Mouse (Mus musculus) heart, postnatal 10 days (tissue): ENCODE measurements around the gene Mc3r. TPM values are rescaled to one million over a fixed set of nuclear protein-coding genes. Genes with fewer than 3 reads are reported as not detected.

Experiments used
- DNase-seq, 2 experiments: peaks; one replicate each; pipeline ENCODE4 v3.0.0; 2021
- intact Hi-C: fragments of 180-260 bp; cut with DNase I; formaldehyde crosslinking; loops from one replicate; pipeline ENCODE4 v1.15.1; 2025
- total RNA-seq, 2 experiments: library from RNA; stranded (reverse); gene quantifications; 2 replicates each; pipeline ENCODE4 v1.2.3; 2021

Gene Mc3r
- not detected for total RNA-seq

DNA sequence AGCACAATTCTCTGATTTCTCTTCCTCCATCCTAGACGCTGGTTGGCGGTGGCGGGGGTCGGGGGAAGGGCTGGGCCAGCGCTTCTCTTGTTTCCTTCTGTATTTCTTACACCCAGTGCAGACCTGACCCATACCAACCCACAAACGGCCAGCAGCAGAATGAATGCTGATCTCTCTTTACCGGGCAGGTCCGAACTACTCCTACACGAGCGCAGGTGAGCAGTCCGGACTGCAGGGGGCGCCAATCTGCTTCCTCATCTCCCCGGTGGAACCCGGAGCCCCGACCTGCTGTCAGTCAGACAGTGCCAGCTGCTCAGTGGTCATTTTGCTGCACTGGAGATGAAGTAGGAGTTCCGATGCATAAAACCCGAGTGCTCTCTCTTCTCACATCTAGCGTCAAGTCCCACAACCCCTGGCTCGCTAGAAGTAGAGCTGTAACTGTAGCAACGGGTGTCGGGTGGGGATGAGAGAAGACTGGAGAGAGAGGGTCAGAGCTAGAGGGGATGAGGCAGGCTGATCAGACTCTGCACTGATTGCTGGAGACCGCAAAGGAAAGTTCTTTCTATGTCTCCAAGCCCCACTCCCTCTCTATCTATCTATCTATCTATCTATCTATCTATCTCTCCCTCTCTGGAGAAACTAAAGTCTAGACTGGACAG lies at the start of gene Mc3r:
TSS of gene Mc3r (plus strand) at position 387 of the 659 bp plus-strand sequence.
- intact Hi-C loops = loop anchor here (2.0 kb wide), 1 partner anchor 81 kb away; no protein-coding TSS in a partner anchor
- peak; percentile 15 for DNase-seq

DNA sequence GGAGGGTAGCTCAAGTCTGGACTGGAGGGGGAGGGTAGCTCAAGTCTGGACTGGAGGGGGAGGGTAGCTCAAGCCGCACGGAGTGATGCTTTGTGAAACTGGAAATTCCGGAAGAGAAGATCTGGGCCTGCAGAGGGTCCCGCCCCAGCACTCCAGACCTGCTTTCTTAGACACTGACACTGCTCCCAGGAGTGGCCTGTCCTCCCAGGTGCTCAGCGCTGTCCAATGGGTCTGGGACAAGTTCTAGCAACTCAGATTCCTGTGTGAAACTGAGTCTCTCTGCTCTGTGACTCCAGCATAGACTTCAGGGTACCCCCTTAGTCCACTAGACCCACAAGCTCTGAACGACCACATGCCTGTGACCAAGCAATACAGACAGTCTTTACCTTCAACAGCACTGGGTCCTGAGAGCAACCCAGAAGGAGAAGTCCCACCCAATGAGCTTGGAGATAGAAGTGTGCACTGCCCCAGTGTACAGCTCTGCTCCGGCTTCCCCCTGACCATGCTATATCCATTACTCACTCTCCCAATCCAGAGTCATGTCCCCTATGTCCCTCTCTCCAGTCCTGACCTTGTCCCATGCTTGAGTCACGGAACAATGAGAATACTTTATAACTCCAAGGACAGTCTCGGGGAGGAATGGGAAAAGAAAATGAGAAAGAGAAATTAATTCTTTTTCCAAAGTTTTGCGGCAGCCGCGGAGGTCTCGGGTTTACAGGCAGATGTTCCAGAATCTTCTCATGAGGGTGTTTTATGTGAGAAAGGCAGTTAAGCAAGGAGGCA lies 46.1 kb upstream of the Mc3r start:
- intact Hi-C loops = no loop called here
- DNase-seq = no peak

DNA sequence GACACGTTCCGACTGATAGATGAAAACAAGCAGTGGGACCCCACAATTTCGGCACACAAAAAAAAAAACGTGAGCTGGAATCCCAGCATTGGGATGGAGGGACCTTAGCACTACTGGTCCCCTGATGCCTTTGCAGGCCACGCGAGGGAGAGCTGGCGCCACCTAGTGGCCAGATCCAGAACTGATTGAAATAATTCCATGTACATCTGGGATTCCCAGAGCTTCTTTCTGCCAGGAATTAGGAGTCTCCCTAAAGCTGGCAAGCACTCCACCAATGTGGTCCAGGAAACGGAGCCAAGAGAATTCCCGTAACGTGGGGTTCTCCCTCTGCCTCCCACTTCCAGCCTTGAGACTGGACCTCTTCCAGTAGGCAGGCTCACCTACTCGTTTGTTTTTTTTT lies 41.3 kb upstream of the Mc3r start:
- peak; percentile 79 to 90 for DNase-seq
- intact Hi-C loops = loop anchor here (2.0 kb wide), 2 partner anchors 712 to 1294 kb away; no protein-coding TSS in a partner anchor

DNA sequence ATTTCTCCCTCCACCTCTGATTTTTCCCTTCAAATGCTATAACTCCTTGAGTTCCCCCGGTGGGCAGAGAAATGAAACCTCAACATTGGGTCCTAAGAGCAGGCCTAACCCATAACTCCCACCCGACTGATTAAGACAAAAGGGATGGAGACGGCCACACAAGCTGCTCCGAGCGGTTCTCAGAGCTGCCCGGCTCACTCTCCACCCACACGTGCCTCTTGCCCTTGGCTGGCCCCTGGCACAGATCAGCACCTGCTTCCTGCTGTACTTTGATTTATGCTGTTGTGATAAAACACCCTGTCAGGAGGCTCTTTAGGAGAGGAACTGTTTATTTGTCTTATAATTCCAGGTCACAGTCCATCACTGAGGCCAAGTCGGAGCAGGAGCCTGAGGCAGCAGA lies 34.8 kb upstream of the Mc3r start:
- DNase-seq = no peak
- intact Hi-C loops = loop anchor here (10.0 kb wide), 1 partner anchor 1689 kb away; no protein-coding TSS in a partner anchor

DNA sequence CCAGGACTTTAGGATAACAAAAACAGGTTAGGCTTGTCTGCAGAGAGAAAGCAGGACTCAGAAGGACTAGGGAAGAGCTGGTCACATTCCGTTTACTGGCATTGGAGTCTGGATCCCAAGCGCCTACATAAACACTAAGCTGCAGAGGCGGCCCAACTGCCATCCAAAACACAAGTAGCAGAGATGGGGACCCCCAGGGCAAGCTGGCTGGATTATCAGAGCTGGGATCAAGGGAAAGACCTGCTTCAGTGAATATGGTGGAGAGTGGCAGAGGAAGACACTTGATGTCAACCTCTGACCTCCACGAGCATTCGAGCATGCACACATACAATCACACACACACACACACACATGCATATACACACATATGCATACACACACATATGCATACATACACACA lies 34.0 kb upstream of the Mc3r start:
- DNase-seq = no peak
- intact Hi-C loops = loop anchor here (2.0 to 10.0 kb wide), 2 partner anchors 1302 to 1690 kb away; no protein-coding TSS in a partner anchor

DNA sequence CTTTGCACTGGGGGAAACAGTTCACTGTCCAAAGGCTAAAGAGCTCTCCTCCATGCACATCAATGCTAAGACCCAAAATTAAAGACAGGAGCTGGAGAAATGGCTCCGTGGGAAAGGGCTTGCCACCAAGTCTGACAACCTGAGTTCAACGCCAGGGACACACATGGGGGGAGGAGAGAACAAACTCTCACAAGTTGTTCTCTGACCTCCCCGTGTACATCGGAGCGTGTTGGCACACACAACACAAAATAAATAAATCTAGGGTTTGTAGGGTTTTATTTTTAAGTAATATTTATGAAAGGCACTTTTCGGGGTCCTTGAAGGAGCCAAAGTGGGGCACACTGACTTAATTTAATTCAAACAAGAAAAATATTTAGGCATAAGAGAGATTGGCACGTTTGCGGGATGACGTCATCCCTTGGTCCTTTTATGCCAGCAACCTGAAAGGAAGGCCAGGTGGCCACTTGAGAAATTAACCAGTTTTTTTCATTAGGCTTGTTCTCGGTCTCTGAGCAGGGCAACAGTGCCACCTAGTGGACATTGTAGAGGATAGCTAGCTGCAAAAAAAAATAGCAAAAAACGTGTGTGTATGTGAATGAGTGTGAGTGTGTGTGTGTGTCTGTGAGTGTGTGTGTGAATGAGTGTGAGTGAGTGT lies 32.7 kb upstream of the Mc3r start:
- intact Hi-C loops = loop anchor here (2.0 to 10.0 kb wide), 3 partner anchors 1303 to 1691 kb away; no protein-coding TSS in a partner anchor
- peak; percentile 30 to 65 for DNase-seq

DNA sequence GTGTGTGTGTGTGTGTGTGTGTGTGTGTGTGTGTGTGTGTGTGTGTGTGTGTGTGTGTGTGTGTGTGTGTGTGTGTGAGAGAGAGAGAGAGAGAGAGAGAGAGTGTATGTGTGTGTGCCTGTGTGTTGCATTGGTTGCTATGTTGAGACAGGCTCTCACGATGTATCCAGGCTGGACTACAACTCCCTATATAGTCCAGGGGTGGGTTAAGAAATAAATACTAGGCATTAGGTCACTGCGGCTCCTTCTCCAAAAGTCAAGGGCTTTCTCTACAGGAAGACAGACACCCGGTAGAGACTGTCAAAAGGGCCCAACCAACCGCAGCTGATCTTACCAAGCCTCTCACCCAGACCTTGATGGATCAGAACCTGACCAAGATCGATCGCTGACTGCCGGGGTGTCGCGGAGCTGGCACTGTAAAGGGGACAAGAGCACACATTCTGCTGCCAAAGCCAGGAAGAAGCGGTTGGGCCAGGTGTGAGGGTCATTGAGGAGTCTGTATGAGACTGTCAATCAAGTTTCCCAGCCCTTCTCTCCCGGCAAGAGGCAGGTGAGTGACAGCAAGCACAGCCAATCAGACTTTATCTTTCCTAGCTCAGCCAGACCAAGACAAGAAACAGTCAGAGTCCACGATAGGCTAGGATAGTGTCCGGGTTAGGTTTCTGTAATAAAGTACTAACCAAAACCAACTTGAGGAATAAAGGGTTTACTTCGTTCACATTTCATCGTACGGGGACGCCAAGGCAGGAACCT lies 32.0 kb upstream of the Mc3r start:
- no peak for DNase-seq
- intact Hi-C loops = loop anchor here (2.0 to 10.0 kb wide), 2 partner anchors 1340 to 1692 kb away; no protein-coding TSS in a partner anchor

DNA sequence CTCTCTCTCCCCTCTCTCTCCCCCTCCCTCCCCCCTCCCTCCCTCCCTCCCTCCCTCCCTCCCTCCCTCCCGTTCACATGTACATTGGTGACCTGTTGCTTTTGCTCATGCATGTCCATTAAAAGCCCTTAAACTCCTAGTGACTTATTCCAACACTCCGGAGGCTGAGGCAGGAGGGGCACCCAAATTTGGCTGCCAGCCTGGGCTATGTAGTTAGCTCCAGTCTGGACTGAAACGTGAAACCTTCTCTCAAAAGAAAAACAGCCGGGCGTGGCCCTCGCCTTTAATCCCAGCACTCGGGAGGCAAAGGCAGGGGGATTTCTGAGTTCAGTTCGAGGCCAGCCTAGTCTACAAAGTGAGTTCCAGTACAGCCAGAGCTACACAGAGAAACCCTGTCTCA lies 30.4 kb upstream of the Mc3r start:
- intact Hi-C loops = loop anchor here (2.0 to 10.0 kb wide), 2 partner anchors 1341 to 1693 kb away; no protein-coding TSS in a partner anchor
- no peak for DNase-seq

DNA sequence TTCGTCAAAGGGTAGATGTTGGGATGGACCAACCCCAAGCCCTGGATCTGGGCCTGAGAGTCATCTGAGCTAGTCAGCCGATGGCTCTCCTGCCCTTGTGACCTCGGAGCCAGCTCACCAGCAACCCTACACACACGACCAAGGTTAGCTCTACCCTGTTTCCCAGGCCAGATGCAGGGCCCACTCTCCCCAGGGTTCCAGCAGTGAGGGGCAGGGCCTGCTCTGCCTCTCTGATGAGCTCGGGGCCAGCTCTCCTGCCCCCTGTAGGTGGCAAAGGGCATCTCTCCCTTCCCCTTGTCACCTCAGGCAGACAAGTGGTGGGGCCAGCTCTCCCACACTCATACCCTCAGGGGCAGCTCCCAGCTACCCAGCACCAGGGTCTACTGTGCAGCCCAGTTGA lies 29.1 kb upstream of the Mc3r start:
- no peak for DNase-seq
- intact Hi-C loops = loop anchor here (10.0 kb wide), 1 partner anchor 1694 kb away; no protein-coding TSS in a partner anchor

DNA sequence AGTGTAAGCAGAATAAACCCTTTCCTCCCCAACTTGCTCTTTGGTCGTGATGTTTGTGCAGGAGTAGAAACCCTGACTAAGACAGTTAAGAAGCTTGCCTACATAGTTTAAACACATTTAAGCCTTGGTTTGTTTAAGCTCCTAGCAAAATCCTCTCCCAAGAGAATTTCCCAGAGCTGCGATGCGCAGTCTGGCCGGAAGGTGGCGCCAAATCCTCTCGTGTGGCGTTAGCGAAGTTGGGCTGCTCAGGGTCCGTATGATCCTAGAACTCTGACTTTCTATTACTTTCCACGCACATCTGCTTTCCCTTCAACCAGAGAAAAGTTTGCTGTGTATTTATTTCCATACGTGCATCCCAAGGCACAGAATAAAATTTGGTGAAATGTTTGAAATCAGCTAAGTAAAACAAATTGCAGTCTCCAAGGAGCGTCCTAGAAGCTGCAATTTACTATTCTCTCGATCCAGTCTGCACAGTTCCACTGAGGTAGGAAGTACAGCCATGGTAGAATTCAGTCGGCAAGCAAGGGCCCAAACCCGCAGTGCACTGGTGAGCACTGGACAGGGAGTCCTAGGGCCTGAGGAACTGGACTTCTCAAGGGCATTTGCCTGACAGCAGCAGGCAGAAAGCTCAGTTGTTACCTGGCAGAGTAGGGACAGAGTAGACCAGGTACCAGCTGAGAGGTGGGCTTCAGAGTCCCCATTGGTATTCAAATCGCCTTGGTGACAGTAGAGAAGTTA lies 26.5 kb upstream of the Mc3r start:
- intact Hi-C loops = loop anchor here (5.0 to 10.0 kb wide), 2 partner anchors 280 to 533 kb away; no protein-coding TSS in a partner anchor
- DNase-seq = peak; percentile 60 to 83

DNA sequence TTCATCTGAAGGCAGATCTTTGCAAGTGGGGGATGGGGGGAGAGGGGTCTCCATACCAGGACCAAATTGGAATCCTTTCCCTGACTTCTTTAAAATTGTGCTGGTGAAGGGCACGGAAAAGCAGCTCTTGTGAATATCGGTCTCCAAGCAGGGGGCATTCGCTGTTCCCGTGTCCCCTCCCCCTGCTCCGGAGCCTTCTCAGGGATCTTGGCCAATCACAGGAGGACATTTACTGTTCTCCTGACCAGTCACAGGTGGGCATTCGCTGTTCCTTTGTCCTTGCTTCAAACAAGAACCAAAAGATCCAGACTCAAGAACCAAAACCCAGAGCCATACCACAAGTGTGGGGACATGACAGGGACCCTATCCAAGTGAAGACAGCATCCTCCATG lies 25.9 kb upstream of the Mc3r start:
- DNase-seq = peak in 1 of 2 experiments; percentile 12
- intact Hi-C loops = loop anchor here (5.0 to 10.0 kb wide), 2 partner anchors 280 to 532 kb away; no protein-coding TSS in a partner anchor

DNA sequence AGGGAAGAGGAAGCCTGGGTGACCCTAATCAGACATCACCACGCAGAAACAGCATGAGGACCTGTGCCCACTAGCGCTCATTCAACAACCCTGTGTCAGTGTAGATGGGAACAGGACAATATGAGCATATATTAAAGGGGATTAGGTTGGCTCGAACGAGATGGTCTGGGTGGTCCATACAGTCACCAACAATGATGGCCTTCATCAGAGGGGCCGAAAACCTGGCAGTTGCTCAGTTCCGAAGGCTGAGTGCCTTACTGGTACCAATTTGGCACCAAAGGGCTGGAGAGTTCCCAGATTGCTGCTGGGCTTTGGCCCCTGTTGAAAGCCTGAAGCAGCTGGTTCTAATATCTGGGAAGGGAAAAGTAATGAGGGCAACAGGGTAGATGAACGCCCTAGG lies 25.4 kb upstream of the Mc3r start:
- DNase-seq = no peak
- intact Hi-C loops = loop anchor here (5.0 to 10.0 kb wide), 2 partner anchors 279 to 532 kb away; no protein-coding TSS in a partner anchor

DNA sequence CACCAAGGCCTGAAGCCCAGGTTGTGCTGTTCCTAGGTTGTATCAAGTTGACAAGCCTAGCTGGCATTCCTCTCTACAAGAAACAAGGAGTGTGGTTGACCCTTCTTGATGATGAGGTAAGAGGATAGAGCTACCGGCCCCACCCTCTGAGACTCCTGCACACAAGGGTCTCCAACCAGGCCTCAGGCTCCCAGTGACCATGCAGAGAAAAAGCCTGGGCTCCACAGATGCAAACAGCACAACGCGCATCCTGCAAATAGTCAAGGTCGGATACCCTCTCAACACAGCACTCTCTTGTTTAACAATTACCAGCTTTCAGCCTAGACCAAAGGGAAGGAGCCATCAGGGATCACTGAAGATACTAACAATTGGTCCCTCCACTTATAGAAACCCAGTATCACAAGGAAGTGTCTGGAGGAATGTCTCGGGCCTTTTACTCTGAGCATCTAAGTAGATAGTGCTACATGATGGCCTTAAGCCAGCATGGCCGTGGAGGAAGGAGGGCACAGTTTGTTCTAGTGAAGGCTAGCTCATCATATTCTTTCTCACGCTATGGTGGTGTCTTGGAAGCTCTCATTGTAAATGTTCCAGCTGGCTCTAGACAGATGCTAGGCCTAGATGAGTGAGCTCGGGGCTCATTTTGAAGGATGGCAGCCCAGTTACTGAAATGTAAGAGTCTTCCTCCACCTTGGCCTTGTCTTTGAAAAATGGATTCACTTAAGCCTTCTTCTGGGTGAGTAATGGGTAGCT lies 24.7 kb upstream of the Mc3r start:
- intact Hi-C loops = loop anchor here (5.0 to 10.0 kb wide), 2 partner anchors 279 to 531 kb away; no protein-coding TSS in a partner anchor
- DNase-seq = no peak

DNA sequence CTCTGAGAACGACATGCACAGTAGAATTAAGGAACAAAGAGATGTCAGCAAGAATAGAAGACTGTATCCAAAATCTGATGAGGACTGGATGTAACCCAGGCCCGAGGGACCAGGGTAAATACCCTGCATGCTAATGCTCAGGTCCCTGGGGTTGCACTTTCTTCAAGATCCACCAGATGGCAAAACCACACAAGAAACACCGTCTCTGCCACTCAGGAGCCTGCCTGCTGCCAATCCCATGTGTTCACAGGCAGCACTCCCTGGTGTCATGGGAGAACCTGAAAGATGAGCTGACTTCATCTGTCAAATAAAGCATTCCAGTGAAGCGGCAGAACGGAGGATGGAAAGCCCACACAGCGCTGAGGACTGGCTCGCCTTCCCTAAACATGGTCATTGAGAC lies 21.3 kb upstream of the Mc3r start:
- intact Hi-C loops = loop anchor here (1.0 to 10.0 kb wide), 3 partner anchors 102 to 528 kb away; no protein-coding TSS in a partner anchor
- peak; percentile 32 to 45 for DNase-seq

DNA sequence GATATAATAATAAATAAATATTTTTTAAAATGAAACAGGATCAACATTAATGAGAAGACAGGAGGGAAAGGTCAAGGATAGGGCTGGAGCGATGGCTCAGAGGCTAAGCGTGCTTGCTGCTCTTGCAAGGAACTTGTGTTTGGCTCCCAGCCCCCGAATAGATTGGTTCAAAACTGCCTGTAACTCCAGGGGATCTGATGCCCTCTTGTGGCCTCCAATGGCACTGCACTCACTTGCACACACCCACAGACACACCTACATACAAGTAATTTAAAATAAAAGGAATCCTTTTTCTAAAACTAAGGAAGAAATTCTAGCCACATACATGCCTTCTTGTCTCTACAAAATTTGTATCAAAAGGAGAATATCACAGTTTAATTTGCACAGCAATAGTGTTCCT lies 20.5 kb upstream of the Mc3r start:
- no peak for DNase-seq
- intact Hi-C loops = loop anchor here (1.0 to 10.0 kb wide), 3 partner anchors 101 to 527 kb away; no protein-coding TSS in a partner anchor

DNA sequence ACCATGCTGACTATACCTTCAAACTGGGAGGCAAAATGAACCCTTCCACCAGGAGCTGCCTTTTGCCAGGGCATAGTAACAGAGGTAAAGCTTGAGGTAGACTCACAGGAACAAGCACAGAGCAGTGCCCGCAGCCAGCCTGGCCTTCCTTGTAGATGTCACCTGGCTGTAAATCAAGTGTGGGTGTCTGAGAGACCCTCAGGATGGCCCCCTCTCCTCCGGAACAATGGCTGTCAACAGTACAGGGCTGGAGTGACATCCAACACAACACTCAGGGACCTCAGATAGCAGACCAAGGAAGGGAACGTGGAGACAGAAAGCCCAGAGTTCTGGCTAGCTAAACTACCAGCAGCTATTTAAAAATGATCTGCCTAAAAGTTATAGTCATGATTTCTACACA lies 19.1 kb upstream of the Mc3r start:
- intact Hi-C loops = loop anchor here (10.0 kb wide), 1 partner anchor 526 kb away; no protein-coding TSS in a partner anchor
- DNase-seq = peak; percentile 15 to 29

DNA sequence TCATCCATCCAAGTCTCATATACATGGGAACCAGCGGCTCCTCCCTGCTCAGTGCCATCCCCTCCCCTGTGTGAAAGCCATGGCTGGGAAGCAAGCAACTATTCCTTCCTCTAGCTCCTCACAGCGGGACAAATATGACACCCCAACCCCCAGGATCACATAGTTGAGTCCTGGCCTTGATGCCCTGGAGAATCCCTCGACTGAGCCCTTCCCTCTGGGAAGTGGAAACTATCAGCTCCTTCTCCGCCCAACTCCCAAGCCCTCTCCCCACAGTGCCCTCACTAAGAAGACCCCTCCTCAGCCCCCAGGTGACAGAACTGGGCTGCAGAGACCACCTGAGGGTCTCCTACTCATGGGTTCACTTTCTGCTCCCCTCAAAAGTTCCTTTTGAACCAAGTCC lies 18.2 kb upstream of the Mc3r start:
- intact Hi-C loops = no loop called here
- DNase-seq = no peak

DNA sequence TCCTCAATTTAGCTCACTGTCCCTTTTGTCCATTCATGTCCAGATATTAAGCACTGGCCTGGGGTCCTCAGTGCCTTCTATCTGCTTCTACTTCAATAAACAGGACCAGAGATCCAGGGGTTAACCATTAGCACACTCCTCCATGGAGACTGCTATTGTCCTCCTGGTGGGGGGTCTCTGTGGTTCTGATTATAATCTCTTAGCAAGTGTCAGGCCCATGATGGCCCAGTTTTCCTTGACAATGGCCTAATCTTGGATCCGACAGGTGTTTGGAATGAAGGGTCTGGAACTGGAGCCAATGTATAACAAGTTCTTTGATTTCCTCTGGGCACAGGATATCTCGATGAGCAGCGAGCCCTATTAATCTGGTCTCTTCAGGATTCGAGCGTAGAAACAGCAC lies 10.1 kb upstream of the Mc3r start:
- no peak for DNase-seq
- intact Hi-C loops = no loop called here
